Mouse (Mus musculus) midbrain, postnatal 0 days (tissue): ENCODE measurements around the gene Ggn. TPM values are rescaled to one million over a fixed set of nuclear protein-coding genes. Genes with fewer than 3 reads are reported as not detected.

Source experiments
- ATAC-seq: fragments of 200-750 bp; cut with Nextera tagmentation; 2 replicates; pipeline ENCODE4 v1.8.0; 2017; ENCODE audit warnings: moderate number of reproducible peaks, mild to moderate bottlenecking, moderate TSS enrichment, moderate library complexity; ENCODE audit not compliant: low FRiP score
- DNase-seq: peaks from one replicate; pipeline ENCODE4 v3.0.0-alpha.2; 2015; ENCODE audit warnings: low spot score
- H3K27ac ChIP-seq: fragments of 300-500 bp; sonication (generic); 2 replicates; pipeline ENCODE4 v1.5.1; 2014; ENCODE audit warnings: low read depth, mild to moderate bottlenecking, low read length, mixed read lengths
- H3K27me3 ChIP-seq: fragments of 300-500 bp; sonication (generic); 2 replicates; pipeline ENCODE4 v1.6.1; 2014; ENCODE audit warnings: low read length, control low read depth, mixed read lengths; ENCODE audit not compliant: insufficient read depth
- H3K36me3 ChIP-seq: fragments of 300-500 bp; sonication (generic); 2 replicates; pipeline ENCODE4 v1.6.1; 2014; ENCODE audit warnings: low read length, control low read depth, mixed read lengths; ENCODE audit not compliant: insufficient read depth
- H3K4me1 ChIP-seq: fragments of 300-500 bp; sonication (generic); 2 replicates; pipeline ENCODE4 v1.6.1; 2014; ENCODE audit warnings: mild to moderate bottlenecking, control low read depth, antibody characterized with exemption, low read length, mixed read lengths; ENCODE audit not compliant: insufficient read depth
- H3K4me2 ChIP-seq: fragments of 300-500 bp; sonication (generic); 2 replicates; pipeline ENCODE4 v1.6.1; 2014; ENCODE audit warnings: low read depth, mild to moderate bottlenecking, low read length, mixed read lengths; ENCODE audit not compliant: poor library complexity, severe bottlenecking
- H3K4me3 ChIP-seq: fragments of 300-500 bp; sonication (generic); 2 replicates; pipeline ENCODE4 v1.5.1; 2014; ENCODE audit warnings: low read depth, mild to moderate bottlenecking, low read length, moderate library complexity
- H3K9ac ChIP-seq: fragments of 300-500 bp; sonication (generic); replicated peaks from 2 replicates; pipeline ENCODE4 v1.6.1; 2014; ENCODE audit warnings: mild to moderate bottlenecking, low read length, moderate library complexity, mixed read lengths; ENCODE audit not compliant: poor library complexity, severe bottlenecking
- H3K9me3 ChIP-seq: fragments of 300-500 bp; sonication (generic); 2 replicates; pipeline ENCODE4 v1.6.1; 2016; ENCODE audit warnings: low read length, control low read depth
- CTCF ChIP-seq: IDR thresholded peaks from 2 replicates; pipeline ENCODE4 v1.5.1; 2016; ENCODE audit warnings: antibody characterized with exemption, mild to moderate bottlenecking
- WGBS: fragments of 180-500 bp; shearing (Covaris S2); extraction: QIAGEN DNeasy Blood & Tissue Kit; methylation state at CpG from one replicate; pipeline ENCODE4 v1.1.7; 2014; 5-methylcytosine and 5-hydroxymethylcytosine counted together
- polyA plus RNA-seq: library from polyadenylated mRNA; unstranded; fragments of >200 nt; fragmentation: Nextera tagmentation; extraction: Ambion mirVana; gene quantifications from 2 replicates; pipeline ENCODE4 v1.2.1, GENCODE M21; 2015
- total RNA-seq: library from RNA; depleted of rRNA; stranded (reverse); fragments of >200 nt; gene quantifications from 2 replicates; pipeline ENCODE4 v1.2.3, GENCODE M21; 2014; rRNA removed

Ggn gene
- total RNA-seq (0.49 and 1.3 TPM in 2 replicates), polyA plus RNA-seq (0.35 and 0.69 TPM in 2 replicates)

DNA sequence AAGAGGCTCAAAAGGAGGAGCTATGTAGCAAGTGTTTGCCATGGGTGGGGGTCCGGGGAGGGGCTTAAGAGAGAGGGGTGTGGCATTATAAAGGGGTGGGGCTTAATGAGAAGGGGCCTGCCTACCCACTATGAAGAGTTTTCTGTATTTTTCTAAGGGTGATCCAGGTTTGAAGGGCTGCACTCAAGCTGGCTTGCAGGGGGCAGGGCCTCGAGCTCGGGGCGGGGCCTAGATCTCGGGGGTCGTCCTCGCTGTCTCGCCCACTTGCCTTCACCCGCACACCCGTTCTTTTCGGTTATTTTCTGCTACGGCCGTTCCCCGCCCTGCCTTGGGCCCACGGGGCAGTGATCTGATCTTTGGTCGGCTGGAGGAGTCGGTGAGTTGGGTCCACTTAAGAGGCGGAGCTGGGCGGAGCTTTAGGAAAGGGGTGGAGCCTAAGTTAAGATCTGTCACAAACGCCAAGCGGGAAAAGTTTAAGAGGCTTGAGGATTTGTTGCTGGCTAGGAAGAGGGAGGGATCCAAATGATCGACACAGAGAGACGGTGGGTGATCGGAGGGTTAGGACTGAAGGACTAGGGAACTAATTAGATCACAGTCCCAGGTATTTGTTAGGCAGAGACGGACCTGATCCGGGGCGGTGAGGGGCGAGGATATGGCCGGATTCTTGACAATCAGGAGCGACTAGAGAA is at the start of gene Ggn, which contains the start of gene Spred3:
TSS of gene Ggn (plus strand) at position 145 of the 689 bp plus-strand sequence.
TSS of gene Spred3 (minus strand) at position 346 of the 689 bp plus-strand sequence.
- WGBS = 1% methylated on average over 30 of the region's 30 CpGs
- Histone ChIP-seq H3K9ac (peak within 1 kb of the TSS; percentile 86), H3K9me3 (no peaks in the 10 kb centered on the region), H3K4me3 (peak within 1 kb of the TSS; percentile 77), H3K36me3 (peaks cover 29% of the 10 kb centered on the region), H3K4me2 (peak within 1 kb of the TSS; percentile 71), H3K27ac (peak within 1 kb of the TSS; percentile 89), H3K4me1 (peaks cover 11% of the 10 kb centered on the region; the same call in 1 of the 2 replicates), H3K27me3 (peaks cover 25% of the 10 kb centered on the region)
- DNase-seq (peak; percentile 77), ATAC-seq (peak; percentile 65)
- TF ChIP-seq CTCF = no peak

DNA sequence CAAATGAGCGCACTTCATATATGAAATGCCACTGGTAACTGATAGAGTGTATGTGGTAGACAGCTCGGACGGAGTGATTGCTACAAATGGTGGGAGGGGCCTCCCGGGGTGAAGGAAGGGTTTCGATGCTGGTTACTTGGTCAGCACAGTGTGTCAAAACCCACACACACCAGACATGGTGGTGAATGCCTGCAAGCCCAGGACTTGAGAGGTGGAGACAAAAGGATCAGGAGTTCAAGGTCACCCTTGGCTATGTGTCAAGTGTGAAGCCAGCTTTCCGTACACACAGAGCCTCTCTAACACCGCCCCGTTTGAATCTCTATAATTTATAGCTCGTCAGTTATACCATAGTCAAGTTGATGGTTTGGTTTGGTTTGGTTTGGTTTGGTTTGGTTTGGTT is 47.2 kb upstream of the Ggn start:
- Histone ChIP-seq H3K36me3 (no peaks in the 10 kb centered on the region), H3K9me3 (no peaks in the 10 kb centered on the region), H3K4me2 (no peak overlapping the region), H3K9ac (no peak overlapping the region), H3K4me3 (no peak overlapping the region), H3K27ac (no peak overlapping the region), H3K4me1 (peaks cover 3% of the 10 kb centered on the region; the same call in 1 of the 2 replicates), H3K27me3 (no peaks in the 10 kb centered on the region)
- DNase-seq (no peak), ATAC-seq (no peak)
- no peak for TF ChIP-seq CTCF
- WGBS = 94% methylated on average over 9 of the region's 9 CpGs

DNA sequence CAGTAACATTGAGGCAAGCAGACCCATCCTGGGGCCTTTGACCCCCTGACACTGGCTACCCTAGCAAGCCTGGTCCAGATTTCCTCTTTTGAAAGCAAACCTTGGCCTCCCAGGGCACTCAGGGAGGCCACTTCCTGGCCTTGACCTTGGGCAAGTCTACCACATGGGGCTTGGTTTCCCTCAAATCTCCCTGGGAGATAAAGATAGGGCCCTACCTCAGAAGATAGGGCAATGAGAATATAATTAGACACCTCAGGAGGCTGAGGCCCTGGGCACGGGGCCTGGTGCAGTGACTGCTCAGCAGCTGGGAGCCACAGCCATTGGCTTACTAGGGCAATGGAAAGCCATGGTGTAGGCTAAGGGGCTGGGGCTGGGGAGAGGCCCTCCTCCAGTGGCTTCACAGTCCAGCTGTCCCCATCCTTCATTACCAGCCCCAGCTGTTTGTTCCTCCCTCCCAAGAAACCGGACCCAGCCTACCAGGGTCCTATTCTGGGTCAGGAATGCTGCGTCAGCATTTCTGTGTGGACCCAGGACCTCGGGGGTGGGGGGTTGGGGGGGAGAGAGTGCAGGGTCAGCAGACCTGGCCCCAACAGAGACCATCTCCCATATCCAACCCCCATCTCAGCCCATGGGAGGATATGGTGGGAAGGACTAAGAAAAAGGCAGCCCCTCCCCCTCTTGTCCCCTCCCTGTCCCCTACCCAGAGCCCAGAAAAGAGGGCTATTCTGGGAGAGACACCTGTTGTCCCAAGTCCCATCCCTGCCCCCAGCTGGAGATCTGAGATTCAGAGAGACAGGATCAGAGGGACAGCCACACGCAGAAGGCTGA is 46.3 kb upstream of the Ggn start:
- 55% methylated on average over 5 of the region's 5 CpGs for WGBS
- H3K36me3 ChIP-seq = no peaks in the 10 kb centered on the region

DNA sequence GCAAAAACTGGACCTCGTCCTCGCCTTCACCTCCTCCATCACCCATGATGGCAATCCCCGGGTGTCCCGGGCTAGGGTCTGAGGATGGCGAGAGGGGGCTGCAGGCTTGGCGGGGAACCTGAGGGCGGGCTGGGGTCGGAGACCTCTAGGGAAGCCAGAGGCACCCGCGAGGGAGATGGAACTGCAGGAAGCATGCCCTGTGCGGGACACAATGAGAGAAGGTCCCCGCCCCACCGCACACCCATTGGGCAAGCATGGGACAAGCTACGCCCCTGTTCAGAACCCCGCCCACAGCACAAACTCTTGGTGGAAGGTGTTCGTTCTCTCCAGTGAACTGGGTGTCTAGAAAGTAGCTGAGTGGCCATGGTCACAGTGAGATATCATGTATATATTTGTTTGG is 45.0 kb upstream of the Ggn start, which contains the start of gene Ryr1:
TSS of gene Ryr1 (minus strand) at position 210 of the 400 bp plus-strand sequence.
- H3K27ac ChIP-seq = no peak within 1 kb of the TSS
- H3K4me3 ChIP-seq = peak within 1 kb of the TSS; percentile 20; the same call in 1 of the 2 replicates
- H3K9me3 ChIP-seq = no peaks in the 10 kb centered on the region
- peak within 1 kb of the TSS; percentile 42 for H3K4me2 ChIP-seq
- 0% methylated on average over 16 of the region's 16 CpGs for WGBS
- H3K4me1 ChIP-seq = peaks cover 3% of the 10 kb centered on the region; the same call in 1 of the 2 replicates
- TF ChIP-seq CTCF = no peak
- no peak within 1 kb of the TSS for H3K9ac ChIP-seq
- H3K27me3 ChIP-seq = no peaks in the 10 kb centered on the region
- ATAC-seq (no peak), DNase-seq (peak; percentile 7)
- H3K36me3 ChIP-seq = no peaks in the 10 kb centered on the region

More for the DNA sequence above, 46.3 kb upstream of the Ggn start:
- DNase-seq = no peak
- H3K9ac ChIP-seq = no peak overlapping the region
- H3K4me1 ChIP-seq = peaks cover 3% of the 10 kb centered on the region; the same call in 1 of the 2 replicates
- H3K4me2 ChIP-seq = no peak overlapping the region
- no peaks in the 10 kb centered on the region for H3K27me3 ChIP-seq
- no peak for TF ChIP-seq CTCF
- H3K9me3 ChIP-seq = no peaks in the 10 kb centered on the region
- no peak overlapping the region for H3K4me3 ChIP-seq
- H3K27ac ChIP-seq = no peak overlapping the region
- ATAC-seq = no peak

DNA sequence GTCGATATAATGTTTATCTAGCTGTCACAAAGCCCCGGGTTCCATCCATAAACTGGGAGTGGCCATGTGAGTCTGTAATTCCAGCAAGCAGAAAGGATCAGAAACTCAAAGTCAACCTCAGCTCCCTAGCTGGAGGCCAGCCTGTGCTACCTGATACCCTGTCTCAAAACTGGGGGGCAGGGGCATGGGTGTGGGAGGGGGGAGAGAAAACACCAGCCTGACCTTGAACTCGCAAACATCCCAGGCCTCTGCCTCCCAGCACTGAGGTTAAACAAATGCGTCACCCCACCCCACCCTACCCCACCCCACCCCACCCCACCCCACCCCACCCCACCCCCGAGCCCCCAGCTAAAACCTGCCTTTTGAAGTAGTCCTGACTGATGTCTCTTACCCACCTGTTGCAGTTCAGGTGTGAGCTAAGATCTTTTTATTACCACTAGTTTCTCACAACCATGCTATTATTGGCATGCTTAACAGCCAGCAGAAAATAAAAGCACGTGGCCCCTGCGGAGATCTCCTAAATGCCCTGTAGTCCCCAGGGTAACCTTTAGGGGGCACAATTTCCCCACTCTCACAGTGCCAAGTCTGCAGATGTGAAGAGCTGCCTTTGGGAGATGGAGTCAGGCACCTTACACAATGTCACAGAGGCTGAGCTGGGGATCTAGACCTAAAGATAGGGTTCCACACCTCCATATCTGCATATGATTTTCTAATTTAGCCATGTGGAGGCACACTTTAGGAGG is 43.7 kb upstream of the Ggn start:
- Histone ChIP-seq H3K36me3 (no peaks in the 10 kb centered on the region), H3K4me2 (no peak overlapping the region), H3K4me3 (no peak overlapping the region), H3K9ac (no peak overlapping the region), H3K4me1 (peaks cover 3% of the 10 kb centered on the region; the same call in 1 of the 2 replicates), H3K9me3 (no peaks in the 10 kb centered on the region), H3K27me3 (no peaks in the 10 kb centered on the region), H3K27ac (no peak overlapping the region)
- ATAC-seq (no peak), DNase-seq (peak; percentile 6)
- TF ChIP-seq CTCF = peak; percentile 56
- WGBS = 39% methylated on average over 7 of the region's 7 CpGs
